Mouse (Mus musculus): ENCODE measurements at regions not wholly inside any gene's neighbourhood (a gene's known extent, or its start where the extent isn't known, plus 50 kb on each side); places are given as distances from the start of the nearest gene placed in this dataset.

DNA sequence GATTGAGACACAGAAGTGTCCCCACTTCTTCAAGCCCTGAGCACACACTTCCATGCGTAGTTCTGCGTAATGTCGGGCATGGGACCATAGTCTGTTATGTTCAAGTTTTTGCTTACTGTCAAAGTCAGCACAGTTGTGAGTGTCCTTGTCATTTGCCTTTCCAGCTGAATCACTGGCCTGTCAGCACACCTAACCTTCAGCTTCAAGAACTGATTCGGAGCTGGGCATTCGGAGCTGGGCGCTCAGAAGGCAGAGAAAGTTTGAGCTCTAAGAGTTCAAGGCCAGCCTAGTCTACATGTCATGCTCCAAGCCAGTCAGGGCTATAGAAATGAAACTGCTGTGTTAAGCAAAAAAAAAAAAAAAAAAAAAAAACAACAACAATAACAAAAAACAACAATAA is 357.1 kb downstream of the Adgrl2 start:
- TF ChIP-seq POLR2A (IDR thresholded peaks at IDR 0.05; ENCODE audit: low read depth, low read length) (no peak), CTCF (IDR thresholded peaks at IDR 0.05; ENCODE audit: borderline replicate concordance, insufficient read depth, low read length) (no peak)

Data from embryonic fibroblast, embryonic 13.5 days (primary cell).